Comparison of ENCODE assay signal across 8 mouse cellular contexts in genomic region chr5:35907633-35908426, GRCm38 (mm10). TPM values are rescaled to one million over a fixed set of nuclear protein-coding genes. Genes with fewer than 3 reads are reported as not detected.
DNase-seq lines count a peak whose midpoint lies in the region; ATAC-seq and TF ChIP-seq lines count a peak whose summit lies in the region.

No protein-coding gene starts in this region.

- H3K79me2 ChIP-seq in heart, adult 2 months (replicated peaks; ENCODE audit: control insufficient read depth, insufficient read depth, low read length) = peaks cover 8% of the 10 kb centered on the region

- TF ChIP-seq POLR2A in heart, adult 2 months (IDR thresholded peaks at IDR 0.05; ENCODE audit: insufficient read depth, low read depth, low read length) = no peak

- 0 out of 2 replicates have a peak, but pooled peaks cover 4% of the 10 kb centered on the region for H3K9me3 ChIP-seq in megakaryocyte, embryonic 14.5 days

- intact Hi-C loops in heart, adult 2 months (cut with DNase I) = loop anchor here (1.0 kb wide), 1 partner anchor 14 kb away; no protein-coding TSS in a partner anchor

- H3K36me3 ChIP-seq in megakaryocyte, embryonic 14.5 days (replicated peaks; ENCODE audit: low read length) = no peaks in the 10 kb centered on the region
- peaks cover 7% of the 10 kb centered on the region for H3K36me3 ChIP-seq in heart, adult 2 months (ENCODE audit: control insufficient read depth, insufficient read depth, low read length)

- ATAC-seq in megakaryocyte, adult 5-6 weeks (ENCODE audit: poor library complexity, severe bottlenecking) = no peak

- H3K27me3 ChIP-seq in megakaryocyte, embryonic 14.5 days (replicated peaks) = peaks cover 44% of the 10 kb centered on the region
- H3K27me3 ChIP-seq in heart, adult 2 months (ENCODE audit: control insufficient read depth, insufficient read depth, low read length) = no peaks in the 10 kb centered on the region

- 12% methylated on average over 15 of the region's 15 CpGs for WGBS in heart, adult 2 months

- H3K4me3 ChIP-seq in megakaryocyte, embryonic 14.5 days (replicated peaks) = peak overlapping the region; percentile 53
- H3K4me3 ChIP-seq in heart, adult 2 months = no peak overlapping the region

- no peaks in the 10 kb centered on the region; the same call in 1 of the 2 replicates for H3K4me1 ChIP-seq in megakaryocyte, embryonic 14.5 days
- peaks cover 41% of the 10 kb centered on the region for H3K4me1 ChIP-seq in heart, adult 2 months (ENCODE audit: control insufficient read depth, insufficient read depth, low read length)

- H3K9ac ChIP-seq in heart, adult 2 months (ENCODE audit: low read depth, low read length) = peak overlapping the region; percentile 33

- peak; percentile 41; the same call in 1 of the 2 replicates for TF ChIP-seq EP300 in heart, adult 2 months (IDR thresholded peaks at IDR 0.05; ENCODE audit: insufficient read depth, low read depth, low read length)

- TF ChIP-seq CTCF in heart, adult 2 months (IDR thresholded peaks at IDR 0.05) = no peak

- peak; percentile 34 for DNase-seq in embryo, embryonic 9.5 days (ENCODE audit: extremely low spot score)
- peak; percentile 61 to 79 for DNase-seq in heart, adult 2 months
- DNase-seq in kidney, adult 18-20 months = peak; percentile 84
- DNase-seq in lung, adult 18-20 months = peak; percentile 76 to 82
- peak; percentile 52 for DNase-seq in ovary, postnatal 14 days (ENCODE audit: low spot score)
- no peak for DNase-seq in spleen, adult 18-20 months

- H3K27ac ChIP-seq in heart, adult 2 months = peak overlapping the region; percentile 70

RNA-seq across cellular contexts. Expression of gene Afap1, which starts 14.7 kb away (rescaled TPM):
- 0.21 and 0.40 TPM in 2 replicates for polyA plus RNA-seq in megakaryocyte, embryonic 14.5 days (2012; ENCODE audit: insufficient read depth, low replicate concordance)
- total RNA-seq in megakaryocyte, adult 5-6 weeks (2015) = 2.6 and 2.7 TPM in 2 replicates
- total RNA-seq in megakaryocyte, adult 5-6 weeks (2017) = 2.0 and 3.1 TPM in 2 replicates
- 10 to 100 TPM; 18.7 to 20.6 TPM for total RNA-seq in heart, adult 2 months (2021)
- 11.5 and 13.6 TPM in 2 replicates for polyA plus RNA-seq in heart, adult 2 months (2012; rRNA removed)

Comparison
In these comparisons a context has a peak if more than half of its experiments do, and no peak if none do; other contexts are left out.
1. DNase-seq: peak in embryo, embryonic 9.5 days (single experiment), heart, adult 2 months (2 of 2), kidney, adult 18-20 months (single experiment), lung, adult 18-20 months (2 of 2) and ovary, postnatal 14 days (single experiment); none in spleen, adult 18-20 months (0 of 2).
2. RNA of gene Afap1, which starts 14.7 kb away (total RNA-seq): 18.7 to 20.6 TPM in heart, adult 2 months; 2.0 to 3.1 TPM in megakaryocyte, adult 5-6 weeks; every median in the first group is over 4 times any median in the second.